Mouse (Mus musculus) brain, embryonic 14.5 days (tissue): ENCODE measurements at regions not wholly inside any gene's neighbourhood (a gene's known extent, or its start where the extent isn't known, plus 50 kb on each side); places are given as distances from the start of the nearest gene placed in this dataset.

Source experiments
- CTCF ChIP-seq: fragments of 200-500 bp; IDR thresholded peaks from 2 replicates; pipeline ENCODE4 v1.5.1; 2012; ENCODE audit warnings: inconsistent platforms, mild to moderate bottlenecking, moderate library complexity, borderline replicate concordance; ENCODE audit not compliant: insufficient read depth, insufficient read length; ENCODE audit errors: extremely low read depth
- POLR2A ChIP-seq: fragments of 200-500 bp; IDR thresholded peaks from 2 replicates; pipeline ENCODE4 v1.6.1; 2012; ENCODE audit warnings: mild to moderate bottlenecking, inconsistent platforms, borderline replicate concordance; ENCODE audit not compliant: poor library complexity, insufficient read depth, insufficient read length, severe bottlenecking; ENCODE audit errors: extremely low read depth

DNA sequence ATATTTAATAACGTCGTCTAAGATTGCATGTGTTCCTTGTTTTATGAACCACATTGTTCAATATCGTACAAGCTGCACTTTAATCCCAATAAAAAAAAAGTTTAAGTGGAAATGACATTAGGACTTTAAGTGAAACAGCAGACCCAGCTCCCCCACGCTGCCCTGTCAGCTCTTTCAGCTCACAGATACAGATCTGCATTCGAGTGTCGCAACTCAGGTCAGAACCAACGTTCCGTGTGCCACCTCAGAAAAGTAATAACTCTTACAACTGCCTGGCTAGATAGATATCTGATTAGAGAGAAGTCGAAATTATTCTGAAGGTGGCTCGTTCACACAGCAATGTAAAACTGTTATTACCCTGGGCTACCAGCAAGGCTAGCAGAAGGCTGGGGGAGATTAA is 364.0 kb upstream of the Dach1 start:
- TF ChIP-seq CTCF (no peak), POLR2A (no peak)
